Mouse (Mus musculus): ENCODE results near the gene Zfp979. TPM values are rescaled to one million over a fixed set of nuclear protein-coding genes. Genes with fewer than 3 reads are reported as not detected.
"Not testable (repeated sequence)": the region's sequence is repeated elsewhere in the genome, so short reads cannot be mapped to it uniquely, and the experiment has no call there.

Gene Zfp979
- 3.6 and 3.7 TPM in 2 replicates for total RNA-seq (2021)
- long read RNA-seq, partial matches to known transcripts: 3 of 4 reads
- long read RNA-seq, other reads (novel, unspliced or antisense): 0 of 4 reads

- DNase-seq: not testable (repeated sequence)
Measured at GRCm38 (mm10) chr4:147642413-147642812, at the start of gene Zfp979. TSS of gene Zfp979 (minus strand) at chr4:147642513.

GRCm38 (mm10) chr4:147655245-147655644, 12.9 kb upstream of the Zfp979 start:
- not testable (repeated sequence) for DNase-seq

DNA sequence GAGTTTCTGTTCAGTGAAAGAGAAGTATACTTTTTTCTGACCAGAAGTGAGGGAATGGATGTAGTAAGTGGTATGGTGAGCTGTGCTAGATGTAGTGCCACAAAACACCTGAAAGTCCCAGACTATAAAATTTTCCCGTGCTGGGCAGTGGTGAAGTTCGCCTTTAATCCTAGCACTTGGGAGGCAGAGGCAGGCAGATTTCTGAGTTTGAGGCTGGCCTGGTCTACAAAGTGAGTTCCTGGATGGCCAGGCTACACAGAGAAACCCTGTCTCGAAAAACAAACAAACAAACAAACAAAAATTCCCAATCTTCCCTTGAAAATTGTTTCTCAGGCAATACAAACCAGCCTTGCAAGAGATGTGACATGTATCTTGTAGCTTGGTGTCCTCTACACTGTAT, 5.1 kb upstream of the Zfp979 start:
- not testable (repeated sequence) for DNase-seq

- not testable (repeated sequence) for DNase-seq
Measured at GRCm38 (mm10) chr4:147641932-147642331, 381 bp downstream of the Zfp979 start.

GRCm38 (mm10) chr4:147633818-147634262, 8.5 kb downstream of the Zfp979 start:
- DNase-seq: not testable (repeated sequence)

DNA sequence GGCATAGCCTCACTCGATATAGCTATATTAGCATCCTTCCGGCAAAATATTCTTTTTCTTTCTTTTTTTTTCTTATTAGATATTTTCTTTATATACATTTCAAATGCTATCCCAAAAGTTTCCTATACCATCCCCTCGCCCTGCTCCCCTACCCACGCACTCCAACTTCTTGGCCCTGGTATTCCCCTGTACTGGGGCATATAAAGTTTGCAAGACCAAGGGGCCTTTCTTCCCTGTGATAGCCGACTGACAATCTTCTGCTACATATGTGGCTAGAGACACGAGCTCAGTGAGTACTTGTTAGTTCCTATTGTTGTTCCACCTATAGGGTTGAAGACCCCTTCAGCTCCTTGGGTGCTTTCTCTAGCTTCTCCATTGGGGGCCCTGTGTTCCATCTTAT, 35.8 kb downstream of the Zfp979 start:
- not testable (repeated sequence) for DNase-seq

GRCm38 (mm10) chr4:147605521-147605920, 36.8 kb downstream of the Zfp979 start:
- no peak for DNase-seq

DNA sequence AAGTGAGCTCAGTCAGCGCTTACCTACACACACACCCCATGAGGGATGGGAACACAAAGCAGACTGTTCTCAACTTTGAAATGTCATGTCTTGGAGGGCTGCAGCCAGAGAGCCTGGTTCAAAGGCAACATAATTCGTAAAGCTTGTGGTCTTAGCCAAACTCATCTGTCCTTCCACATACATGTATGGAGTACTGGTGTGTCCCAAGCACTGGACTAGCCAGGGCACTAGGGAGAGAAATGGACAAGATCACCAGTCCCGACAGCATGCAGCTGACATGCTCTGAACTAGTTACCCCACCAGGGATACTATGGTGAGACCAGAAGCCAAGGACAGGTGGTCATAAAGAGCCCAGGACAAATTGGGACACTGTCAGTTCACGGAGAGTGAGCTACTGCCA, 38.5 kb downstream of the Zfp979 start:
- DNase-seq: no peak

GRCm38 (mm10) chr4:147601881-147602280, 40.4 kb downstream of the Zfp979 start:
- no peak for DNase-seq

- no peak for DNase-seq
Measured at GRCm38 (mm10) chr4:147598831-147599230, 43.5 kb downstream of the Zfp979 start.

- DNase-seq: no peak
Measured at GRCm38 (mm10) chr4:147597685-147598084, 44.6 kb downstream of the Zfp979 start.

- DNase-seq: not testable (repeated sequence)
Measured at GRCm38 (mm10) chr4:147594630-147595029, 47.7 kb downstream of the Zfp979 start.

- no peak for DNase-seq
Measured at GRCm38 (mm10) chr4:147586511-147587473, 55.5 kb downstream of the Zfp979 start.

DNA sequence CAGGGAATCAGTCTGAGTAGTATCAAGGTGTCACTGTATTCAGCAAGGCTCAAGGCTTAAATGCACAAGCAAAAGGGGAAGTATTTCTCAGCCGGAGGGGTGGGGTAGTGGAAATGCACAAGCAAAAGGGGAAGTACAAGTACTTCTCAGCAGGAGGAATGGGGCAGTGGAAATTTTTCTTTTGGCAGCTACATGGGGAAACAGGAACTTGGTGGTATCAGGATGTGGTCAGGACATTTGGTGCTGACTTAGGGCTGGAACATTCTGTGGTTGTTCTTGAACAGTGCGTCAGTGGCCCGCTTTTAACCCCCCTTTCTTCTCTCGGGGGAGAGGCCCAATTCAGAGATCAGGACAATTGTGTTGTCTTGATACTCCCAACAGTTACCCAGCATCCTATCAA, 62.9 kb downstream of the Zfp979 start:
- not testable (repeated sequence) for DNase-seq

DNA sequence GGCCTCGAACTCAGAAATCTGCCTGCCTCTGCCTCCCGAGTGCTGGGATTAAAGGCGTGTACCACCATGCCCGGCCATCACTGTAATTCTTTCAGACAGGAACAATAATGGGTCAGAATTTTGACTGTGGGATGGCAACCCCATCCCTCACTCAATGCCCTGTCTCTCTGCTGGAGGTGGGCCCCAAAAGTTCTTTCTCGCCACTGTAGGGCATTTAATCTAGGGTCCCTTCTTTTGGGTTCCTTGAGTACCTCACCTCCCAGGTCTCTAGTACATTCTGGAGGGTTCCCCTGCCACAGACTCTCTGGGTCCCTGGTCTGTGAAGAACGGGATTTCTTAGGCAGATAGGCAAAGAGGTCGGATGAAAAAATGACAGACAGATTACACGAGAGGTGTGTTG, 71.2 kb downstream of the Zfp979 start:
- DNase-seq: not testable (repeated sequence)

GRCm38 (mm10) chr4:147565426-147566220, 76.7 kb downstream of the Zfp979 start:
- DNase-seq: no peak

Other genes starting within 250 kb of the Zfp979 start
- 11.9 and 13.7 TPM in 2 replicates for gene Zfp982, start 150.1 kb downstream of the Zfp979 start, total RNA-seq (2021)
- gene Gm16503, start 102.3 kb downstream of the Zfp979 start, total RNA-seq (2021): 0.48 and 1.1 TPM in 2 replicates
- gene Zfp985, start 89.2 kb downstream of the Zfp979 start, total RNA-seq (2021): 0.46 TPM in 1 of 2 replicates, not detected in the other
- 0.46 TPM in 1 of 2 replicates, not detected in the other for gene Zfp534, start 60.0 kb upstream of the Zfp979 start, total RNA-seq (2021)
- gene Zfp984, start 167.3 kb upstream of the Zfp979 start, total RNA-seq (2021): 7.2 TPM in 2 replicates
- gene Zfp933, start 205.9 kb upstream of the Zfp979 start, total RNA-seq (2021): 36.5 and 37.1 TPM in 2 replicates
- 31.9 and 37.7 TPM in 2 replicates for gene Miip, start 226.3 kb upstream of the Zfp979 start, total RNA-seq (2021)
- gene Fv1, start 226.5 kb upstream of the Zfp979 start, total RNA-seq (2021): 12.2 and 16.6 TPM in 2 replicates